Mouse (Mus musculus) adrenal gland, adult 10 weeks (tissue): ENCODE measurements around the gene Klrg2. TPM values are rescaled to one million over a fixed set of nuclear protein-coding genes. Genes with fewer than 3 reads are reported as not detected.

ENCODE experiments used
- polyA plus RNA-seq: library from polyadenylated mRNA; stranded (reverse); fragments of 350-450 nt; fragmentation: Illumina TruSeq; extraction: RNeasy Lipid Tissue Mini Kit (QIAGEN cat#74804); gene quantifications from one replicate; pipeline ENCODE4 v1.2.3, GENCODE M21; 2014; ENCODE audit warnings: low read depth, low replicate concordance

The Klrg2 gene
- polyA plus RNA-seq: 0.35 TPM

GRCm38 (mm10) chr6:38636852-38637618 is at the start of gene Klrg2:
TSS of gene Klrg2 (minus strand) at chr6:38637242.

GRCm38 (mm10) chr6:38662714-38663615 is 25.9 kb upstream of the Klrg2 start, which contains the start of gene Clec2l:
TSS of gene Clec2l (plus strand) at chr6:38663069.

Other genes with a start within 250 kb of the Klrg2 start
- 40.1 TPM for gene Ubn2, start 203.3 kb downstream of the Klrg2 start, polyA plus RNA-seq
- 1.8 TPM for gene Fmc1, start 103.7 kb downstream of the Klrg2 start, polyA plus RNA-seq
- gene Luc7l2, start 85.9 kb downstream of the Klrg2 start, polyA plus RNA-seq: 414 TPM
- gene Clec2l, start 25.8 kb upstream of the Klrg2 start, polyA plus RNA-seq: 0.41 TPM
- gene Tbxas1, start 238.2 kb upstream of the Klrg2 start, polyA plus RNA-seq: 1.7 TPM
- gene Hipk2, start 238.9 kb upstream of the Klrg2 start, polyA plus RNA-seq: 79.5 TPM